Mouse (Mus musculus): Measurements from ENCODE around the gene Slc25a3. TPM values are rescaled to one million over a fixed set of nuclear protein-coding genes. Genes with fewer than 3 reads are reported as not detected.
A peak's percentile ranks its signal among the peaks of the same experiment; 100 is the strongest.

Gene Slc25a3
- total and polyA plus RNA-seq, 3 experiments: 428 to 792 (median 509) TPM

GRCm38 (mm10) chr10:91128551-91129160 lies 4.8 kb upstream of the Slc25a3 start:
- Histone ChIP-seq H3K36me3 (replicated peaks in 1 of 2; ENCODE audit: control insufficient read depth in 1 of 2, insufficient read depth in 1 of 2, low read length in 1 of 2) (no peaks in the 10 kb centered on the region), H3K9me3 (replicated peaks; ENCODE audit: low read length) (no peaks in the 10 kb centered on the region), H3K9ac (ENCODE audit: insufficient read depth, low read depth) (no peak overlapping the region), H3K27me3 (replicated peaks) (no peaks in the 10 kb centered on the region), H3K4me2 (ENCODE audit: insufficient read depth, low read depth, poor library complexity, severe bottlenecking) (no peak overlapping the region), H3K79me2 (replicated peaks; ENCODE audit: control insufficient read depth, extremely low read depth, insufficient read depth, poor library complexity, severe bottlenecking) (peaks cover under 1% of the 10 kb centered on the region; the same call in 1 of the 2 replicates), H3K27ac (ENCODE audit: insufficient read depth, low read depth) (no peak overlapping the region), H3K4me1 (ENCODE audit: control insufficient read depth in 1 of 2, insufficient read depth in 2 of 2) (peaks cover 3 to 9% of the 10 kb centered on the region in 2 experiments; a peak in 3 of 4 replicates), H3K4me3 (replicated peaks in 1 of 3; ENCODE audit: low read depth in 2 of 3, low read length in 2 of 3, poor library complexity in 1 of 3) (no peak overlapping the region)
- dilution Hi-C loops (cut with MboI; ENCODE audit: extremely low pct_ligation_motif_present, extremely low pct_unique_long_range_greater_than_20kb, low sequenced_read_pairs) (no loop called here), in situ Hi-C loops (cut with MboI; ENCODE audit: low pct_ligation_motif_present, low pct_unique_long_range_greater_than_20kb, low sequenced_read_pairs) (no loop called here)
- no peak for TF ChIP-seq EP300 (IDR thresholded peaks at IDR 0.05; ENCODE audit: low read length)
- TF ChIP-seq BHLHE40 (IDR thresholded peaks at IDR 0.05; ENCODE audit: low read depth, low read length): no peak
- TF ChIP-seq ZC3H11A (IDR thresholded peaks at IDR 0.05; ENCODE audit: low read depth, low read length): no peak
- no peak for TF ChIP-seq MAZ (IDR thresholded peaks at IDR 0.05; ENCODE audit: low read depth, low read length)
- no peak for TF ChIP-seq POLR2AphosphoS2 (IDR thresholded peaks at IDR 0.05; ENCODE audit: low read depth, low read length)
- peak; percentile 75 for TF ChIP-seq TBP (conservative IDR thresholded peaks at IDR 0.05; ENCODE audit: low read depth, low read length)
- TF ChIP-seq MAX (IDR thresholded peaks at IDR 0.05; ENCODE audit: low read length): no peak
- DNase-seq (ENCODE audit: extremely low read depth): no peak

GRCm38 (mm10) chr10:91127395-91127794 lies 3.5 kb upstream of the Slc25a3 start:
- Histone ChIP-seq H3K27me3 (replicated peaks) (no peaks in the 10 kb centered on the region), H3K27ac (ENCODE audit: insufficient read depth, low read depth) (no peak overlapping the region), H3K4me1 (ENCODE audit: control insufficient read depth in 1 of 2, insufficient read depth in 2 of 2) (peaks cover 3 to 9% of the 10 kb centered on the region in 2 experiments; a peak in 3 of 4 replicates), H3K9me3 (replicated peaks; ENCODE audit: low read length) (no peaks in the 10 kb centered on the region), H3K4me3 (replicated peaks in 1 of 3; ENCODE audit: low read depth in 2 of 3, low read length in 2 of 3, poor library complexity in 1 of 3) (no peak overlapping the region), H3K36me3 (replicated peaks in 1 of 2; ENCODE audit: control insufficient read depth in 1 of 2, insufficient read depth in 1 of 2, low read length in 1 of 2) (no peaks in the 10 kb centered on the region), H3K4me2 (ENCODE audit: insufficient read depth, low read depth, poor library complexity, severe bottlenecking) (no peak overlapping the region), H3K79me2 (replicated peaks; ENCODE audit: control insufficient read depth, extremely low read depth, insufficient read depth, poor library complexity, severe bottlenecking) (peaks cover 13% of the 10 kb centered on the region), H3K9ac (ENCODE audit: insufficient read depth, low read depth) (no peak overlapping the region)
- TF ChIP-seq MAZ (IDR thresholded peaks at IDR 0.05; ENCODE audit: low read depth, low read length) (no peak), UBTF (IDR thresholded peaks at IDR 0.05; ENCODE audit: low read depth, low read length) (no peak), ETS1 (conservative IDR thresholded peaks at IDR 0.05; ENCODE audit: low read depth, low read length) (no peak), USF2 (conservative IDR thresholded peaks at IDR 0.05; ENCODE audit: low read depth, low read length) (no peak), POLR2A (IDR thresholded peaks at IDR 0.05; ENCODE audit: low read depth, low read length) (no peak), JUND (conservative IDR thresholded peaks at IDR 0.05; ENCODE audit: low read depth, low read length) (no peak)
- in situ Hi-C loops (cut with MboI; ENCODE audit: low pct_ligation_motif_present, low pct_unique_long_range_greater_than_20kb, low sequenced_read_pairs) (no loop called here), dilution Hi-C loops (cut with MboI; ENCODE audit: extremely low pct_ligation_motif_present, extremely low pct_unique_long_range_greater_than_20kb, low sequenced_read_pairs) (no loop called here)
- no peak for DNase-seq (ENCODE audit: extremely low read depth)
